Mouse (Mus musculus) brain, adult 2 months (tissue): Measurements from ENCODE around the gene Nrg4.

Experiments used
- DNase-seq: peaks from one replicate; pipeline ENCODE4 v3.0.0; 2011; ENCODE audit warnings: low read depth, low spot score

Nrg4 gene

DNA sequence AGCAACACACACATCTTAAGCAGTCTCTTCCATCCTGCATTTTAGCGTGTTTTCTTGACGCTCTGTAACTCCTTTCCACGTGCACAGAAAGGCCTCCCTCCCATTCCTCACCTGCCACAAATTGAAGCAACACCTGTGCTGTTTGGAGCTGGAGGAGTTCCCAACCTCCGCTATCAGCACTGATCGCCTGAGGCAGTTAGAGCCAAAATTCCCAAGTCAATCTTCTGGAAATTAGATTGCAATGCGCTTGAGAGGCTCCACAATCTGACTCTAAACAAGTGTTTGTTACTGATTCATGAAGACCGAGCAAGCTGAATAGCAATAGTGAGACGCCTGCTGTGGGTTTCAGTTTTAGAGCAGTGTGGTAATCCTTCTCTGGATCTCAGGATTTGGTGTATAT lies 2.6 kb downstream of the Nrg4 start:
- peak; percentile 38 for DNase-seq

DNA sequence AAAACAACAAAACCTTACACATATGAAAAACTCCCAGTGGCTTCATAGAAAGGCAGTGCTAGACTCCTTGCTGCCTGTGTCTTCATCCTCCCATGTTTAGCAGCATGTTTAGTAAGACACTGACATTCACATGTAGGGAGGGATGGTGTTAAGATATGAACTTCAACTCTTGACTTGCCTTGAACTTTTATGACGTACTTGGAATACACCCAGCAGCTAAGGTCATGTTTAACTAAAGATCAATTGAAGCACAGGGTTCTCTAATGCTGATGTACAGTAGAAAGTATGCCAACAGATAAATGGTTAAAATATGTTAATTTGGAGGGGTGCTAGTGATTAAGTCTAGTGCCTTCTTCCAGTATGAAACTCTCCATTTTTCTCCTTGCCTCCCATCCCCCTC lies 4.0 kb downstream of the Nrg4 start:
- DNase-seq, result no peak

DNA sequence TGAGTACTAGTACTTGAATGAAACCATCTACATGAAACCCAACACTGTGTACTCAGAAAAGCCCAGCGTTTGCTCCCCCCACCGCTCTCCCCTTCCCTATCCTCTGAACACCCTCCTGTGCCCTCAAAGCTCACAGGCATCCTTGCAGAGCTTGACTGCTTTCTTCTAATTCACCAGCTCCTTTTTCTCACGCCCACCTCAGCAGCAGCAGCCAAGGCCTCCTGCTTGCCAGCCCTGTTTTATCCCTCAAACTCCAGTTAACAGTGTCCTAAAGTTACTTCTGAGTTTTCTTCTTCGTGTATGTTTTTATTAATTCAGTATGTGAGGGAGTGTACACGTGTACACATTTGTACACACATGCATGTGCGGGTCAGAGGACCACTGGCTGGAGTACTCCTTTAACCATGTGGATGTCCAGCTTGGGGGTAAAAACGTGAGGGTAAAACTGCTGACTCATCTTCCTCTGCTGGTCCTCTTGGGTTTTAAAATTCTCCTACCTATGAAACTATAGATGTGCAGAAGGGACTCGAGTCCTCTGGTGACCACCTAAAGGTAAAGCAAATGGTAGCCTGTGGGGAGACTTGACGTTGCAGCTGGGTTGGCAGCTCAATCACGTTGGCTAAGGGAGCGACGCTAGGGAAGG lies 12.9 kb downstream of the Nrg4 start:
- peak; percentile 50 for DNase-seq

DNA sequence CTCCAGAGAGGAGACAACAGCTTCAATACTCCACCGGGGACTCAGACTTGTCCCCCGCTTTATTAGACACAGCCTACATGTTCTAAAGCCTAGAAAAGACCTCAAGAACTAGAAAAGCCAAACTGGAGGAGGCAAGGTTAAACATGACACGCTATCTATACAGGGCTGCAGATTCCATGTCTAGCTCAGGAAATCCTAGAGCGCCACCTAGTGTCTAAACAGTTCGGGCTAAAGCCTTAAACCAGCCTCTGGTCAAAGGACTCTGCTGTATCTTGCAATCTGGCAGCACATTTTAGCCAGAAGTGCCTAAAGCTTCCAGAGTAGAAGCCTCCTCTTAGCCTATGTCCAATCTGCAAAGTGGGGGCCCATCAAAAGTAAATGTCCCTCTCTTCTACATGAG lies 15.1 kb downstream of the Nrg4 start:
- peak; percentile 94 for DNase-seq

DNA sequence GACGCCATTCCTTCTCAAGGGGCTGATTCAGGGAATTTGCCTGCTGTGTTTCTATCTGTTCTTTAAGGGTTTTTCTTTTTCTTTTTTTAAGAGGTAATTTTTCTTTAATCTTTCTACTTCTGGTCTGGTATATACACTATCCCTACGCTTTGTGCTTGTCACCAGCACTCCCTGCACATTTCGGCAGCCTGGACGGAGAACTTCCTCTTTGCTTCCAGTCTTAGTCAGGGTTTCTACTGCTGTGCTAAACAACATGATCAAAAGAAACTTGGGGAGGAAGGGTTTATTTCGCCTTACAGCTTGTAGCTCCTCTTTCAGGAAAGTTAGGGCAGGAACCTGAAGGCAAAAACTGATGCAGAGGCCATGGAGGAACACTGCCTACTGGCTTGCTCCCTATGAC lies 18.2 kb downstream of the Nrg4 start:
- no peak for DNase-seq

DNA sequence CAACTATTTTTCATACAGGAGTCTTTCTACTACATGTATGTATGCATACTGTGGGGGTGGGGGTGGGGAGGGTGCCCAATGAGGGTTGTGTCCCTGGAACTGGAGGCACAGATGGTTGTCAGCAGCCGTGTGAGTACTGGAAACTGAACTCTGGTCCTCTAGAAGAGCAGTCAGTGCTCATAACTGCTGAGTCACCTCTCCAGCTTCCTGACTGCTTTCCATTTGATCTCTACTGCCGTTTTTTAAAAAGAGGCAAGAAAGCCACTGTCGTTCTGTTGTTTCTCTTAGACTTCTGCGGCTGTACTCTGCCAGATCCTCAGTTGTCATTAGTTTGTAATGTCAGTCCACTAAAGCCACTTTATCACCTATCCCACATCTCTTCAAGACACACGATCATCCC lies 19.1 kb downstream of the Nrg4 start:
- DNase-seq, result no peak

DNA sequence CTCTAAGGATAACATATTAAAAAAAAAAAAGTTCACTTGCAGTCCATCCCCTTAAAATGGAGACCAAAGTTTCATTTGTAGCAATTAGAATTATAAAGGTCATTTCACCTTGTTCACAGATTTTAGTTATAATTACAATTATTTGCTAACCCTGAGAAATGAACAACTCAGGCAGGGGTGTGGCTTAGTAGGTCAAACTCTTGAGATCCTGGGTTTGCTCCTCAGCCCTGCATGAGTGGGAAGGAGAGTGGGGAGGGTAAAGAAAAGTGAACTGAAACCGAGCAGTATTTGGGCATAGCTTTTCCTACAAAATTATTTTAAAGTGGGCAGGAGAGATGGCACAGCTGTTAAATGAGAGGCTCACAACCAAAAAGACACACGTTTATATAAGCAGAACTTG lies 19.6 kb downstream of the Nrg4 start:
- no peak for DNase-seq

DNA sequence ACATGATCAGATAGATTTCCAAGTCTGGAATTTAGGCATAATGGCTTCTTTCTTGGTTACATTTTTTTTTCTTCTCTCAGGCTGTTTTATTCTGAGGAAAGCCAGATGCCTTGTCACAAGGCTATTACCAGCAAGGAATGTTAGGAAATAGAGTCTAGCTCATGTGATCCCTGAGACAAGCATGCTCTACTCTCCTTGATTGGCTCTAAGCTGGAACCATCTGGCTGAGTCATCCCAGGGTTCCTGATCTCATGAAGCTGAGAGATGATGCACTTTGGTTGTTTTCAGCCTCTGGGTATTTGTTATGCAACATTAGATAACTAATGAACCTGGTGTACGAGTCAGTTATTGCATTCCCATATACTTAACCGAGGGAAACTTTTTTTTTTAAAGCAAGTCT lies 30.4 kb downstream of the Nrg4 start:
- peak; percentile 16 for DNase-seq

DNA sequence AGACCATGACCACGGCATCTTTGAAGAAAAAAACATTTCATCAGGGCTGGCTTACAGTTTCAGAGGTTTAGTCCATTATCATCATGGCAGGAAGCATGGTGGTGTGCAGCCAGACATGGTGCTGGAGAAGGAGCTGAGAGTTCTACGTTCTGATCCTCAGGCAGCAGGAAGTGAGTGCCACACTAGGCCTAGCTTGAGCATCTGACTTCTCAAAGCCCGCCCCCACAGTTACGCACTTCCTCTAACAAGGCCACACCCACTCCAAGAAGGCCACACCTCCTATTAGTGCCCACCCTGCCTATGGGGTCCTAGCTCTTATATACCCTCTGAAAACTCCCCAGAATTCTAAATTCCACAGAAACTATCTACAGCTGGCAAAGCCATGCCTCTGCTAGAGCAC lies 34.7 kb downstream of the Nrg4 start:
- DNase-seq, result no peak

DNA sequence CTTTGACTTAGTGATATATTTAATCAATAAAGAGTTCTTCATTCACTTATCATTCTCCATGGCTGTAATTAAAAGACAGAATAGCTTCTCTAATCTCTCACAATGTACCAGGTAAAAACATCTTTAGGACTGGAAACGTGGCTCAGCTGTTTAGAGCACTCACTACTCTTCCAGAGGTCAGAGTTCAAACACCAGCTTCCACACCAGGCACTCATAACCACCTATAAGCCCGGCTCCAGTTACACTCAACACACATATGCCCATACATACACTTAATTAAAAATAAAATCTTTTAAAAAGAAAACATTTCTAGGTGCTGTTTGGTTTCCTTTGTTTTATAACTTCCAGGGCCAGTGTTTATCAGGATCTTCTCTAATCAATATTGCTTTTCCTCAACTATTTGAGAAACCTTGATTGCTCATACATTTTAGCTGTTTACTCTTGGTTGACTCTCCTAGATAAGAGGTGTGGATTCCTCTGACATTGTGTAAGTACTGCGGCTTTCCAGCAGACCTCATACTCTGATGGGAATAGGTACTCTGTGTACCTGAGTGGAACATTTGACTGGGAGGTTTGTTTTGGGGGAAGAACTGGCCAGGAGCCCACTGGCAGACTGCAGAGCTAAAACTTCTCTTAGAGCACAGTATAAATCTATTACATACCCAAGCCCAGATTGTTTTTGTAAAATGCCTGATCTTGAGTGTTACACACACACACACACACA lies 37.0 kb downstream of the Nrg4 start:
- no peak for DNase-seq

DNA sequence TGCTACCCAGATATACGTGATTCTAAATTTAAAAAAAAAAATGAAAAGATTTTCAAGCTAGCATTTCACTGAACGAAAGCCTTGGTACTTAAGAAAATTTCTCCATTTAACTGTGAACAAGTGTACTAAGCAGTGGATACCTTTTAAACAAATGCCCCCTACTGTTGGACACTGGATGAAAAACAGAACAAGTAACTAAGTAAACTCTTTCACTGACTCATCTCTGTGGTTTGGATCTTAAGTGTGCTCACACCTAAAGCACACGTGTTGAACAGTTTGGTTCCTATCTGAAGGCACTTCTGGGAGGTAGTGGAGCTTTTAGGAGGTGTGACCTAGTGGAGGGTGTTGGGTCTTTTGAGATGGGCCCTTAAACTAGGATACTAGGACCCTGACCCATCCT lies 41.4 kb downstream of the Nrg4 start:
- no peak for DNase-seq

DNA sequence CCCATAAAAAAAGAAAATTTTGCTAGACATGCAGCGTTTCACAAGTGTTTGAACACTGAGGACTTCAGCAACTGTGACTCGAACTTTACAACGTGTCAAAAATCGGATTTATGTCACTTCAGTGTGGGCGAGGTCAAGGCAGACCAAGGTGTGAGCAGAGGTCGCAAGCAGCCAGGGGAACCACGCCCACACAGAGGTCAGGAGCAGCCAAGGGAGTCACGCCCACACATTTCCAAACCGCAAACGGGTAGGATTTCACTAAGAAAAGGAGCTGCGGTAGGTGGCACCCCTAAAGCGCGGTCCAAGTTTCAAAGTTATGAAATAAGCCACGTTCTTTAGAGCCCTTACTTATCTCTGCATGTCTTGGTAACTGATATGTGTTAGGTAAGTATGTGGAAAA lies 43.1 kb downstream of the Nrg4 start:
- no peak for DNase-seq

DNA sequence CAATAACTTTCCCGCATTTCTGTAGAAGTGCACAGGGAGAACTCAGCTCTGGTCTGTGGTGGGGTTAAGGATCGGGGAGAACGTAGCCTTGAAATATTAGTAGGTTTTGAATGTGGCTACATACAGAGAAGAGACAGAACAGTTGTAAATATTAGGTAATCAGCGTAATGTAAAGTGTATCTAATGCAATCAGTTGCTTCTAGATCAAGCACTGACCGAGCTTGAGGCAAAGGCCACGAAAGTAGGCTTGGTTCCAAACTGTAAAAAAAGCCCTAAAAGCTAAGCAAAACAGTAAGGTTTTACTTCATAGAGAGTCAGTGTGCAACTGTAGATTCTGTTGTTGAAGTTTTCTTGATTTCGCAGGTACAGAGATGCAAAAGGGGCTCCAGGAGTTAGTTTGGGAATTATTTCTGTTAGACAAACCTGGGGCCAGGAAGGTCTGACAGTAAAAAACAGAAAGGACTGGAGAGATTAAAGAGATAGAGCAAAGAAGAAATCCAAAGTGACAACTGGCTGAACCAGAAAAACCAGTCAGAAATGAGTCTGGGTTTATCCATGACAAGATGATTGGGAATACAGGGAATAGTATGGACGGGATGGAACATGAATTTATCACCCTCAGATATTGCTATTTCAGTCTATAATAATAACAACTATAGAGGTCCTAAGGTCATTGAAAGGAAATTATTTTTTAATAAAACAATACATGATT lies 47.4 kb downstream of the Nrg4 start:
- DNase-seq, result no peak

DNA sequence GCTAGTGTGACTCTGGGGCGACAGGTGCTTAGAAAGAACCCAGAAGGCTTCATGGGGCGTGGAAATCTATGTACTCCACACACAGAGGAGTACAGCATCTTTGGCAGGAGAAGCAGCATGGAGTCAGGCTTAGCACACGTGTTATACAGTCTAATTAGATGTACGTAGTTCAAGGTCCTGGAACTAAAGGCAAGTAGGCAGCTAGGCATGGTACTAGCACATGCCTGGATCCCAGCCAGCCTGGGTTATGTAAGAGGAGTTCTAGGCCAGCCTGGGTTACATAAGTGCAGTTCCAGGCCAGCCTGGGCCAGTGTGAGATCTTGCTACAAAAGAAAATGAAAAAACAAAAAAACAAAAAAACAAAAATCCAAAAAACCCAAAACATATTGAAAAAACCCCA lies 49.1 kb downstream of the Nrg4 start:
- DNase-seq, result peak; percentile 87

DNA sequence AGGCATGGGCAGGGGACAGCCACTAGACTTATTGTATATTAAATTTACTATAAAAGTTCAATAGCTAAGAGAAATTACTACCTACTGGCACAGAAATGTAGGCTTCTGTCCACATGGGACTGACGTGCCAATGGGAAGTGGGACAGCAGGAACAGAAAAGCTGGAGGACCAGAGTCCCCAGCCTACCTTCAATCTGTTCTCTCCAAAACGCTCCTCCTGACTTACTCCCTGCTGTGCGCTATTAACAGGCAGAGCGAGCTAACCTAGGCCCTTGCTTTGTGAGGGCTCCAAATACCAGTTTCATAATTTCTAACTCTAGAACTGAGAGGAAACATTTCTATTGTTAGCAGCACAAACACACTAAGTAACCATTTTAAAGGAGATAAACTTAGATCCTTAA lies 52.7 kb downstream of the Nrg4 start:
- peak; percentile 96 for DNase-seq

DNA sequence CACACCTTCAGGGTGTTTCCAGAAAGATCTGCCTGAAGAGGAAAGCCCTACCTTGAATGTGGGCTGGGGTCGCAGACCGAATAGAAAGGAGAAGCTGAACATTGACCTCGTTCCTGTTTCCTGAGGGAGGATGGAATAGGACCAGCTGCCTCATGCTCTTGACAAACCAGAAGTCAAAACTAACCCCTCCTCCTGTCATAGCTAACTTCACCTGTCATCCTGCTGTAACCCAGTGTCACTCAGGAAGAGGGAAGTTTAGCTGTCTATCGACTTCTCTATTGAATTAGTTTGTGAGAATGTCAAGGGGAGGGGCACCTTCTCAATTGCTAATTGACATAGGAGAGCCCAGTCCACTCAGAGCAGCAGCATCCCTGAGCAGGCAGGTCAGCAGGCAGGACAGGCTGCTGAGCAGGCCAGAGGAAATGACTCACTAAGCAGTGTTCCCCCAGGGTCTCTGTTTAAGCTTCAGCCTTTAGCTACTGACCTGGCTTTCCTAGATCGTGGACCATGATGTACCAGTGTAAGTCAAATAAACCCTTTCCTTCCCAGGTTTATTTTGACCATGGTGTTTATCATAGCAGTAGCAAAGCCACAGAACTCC lies 54.6 kb downstream of the Nrg4 start:
- DNase-seq, result no peak

DNA sequence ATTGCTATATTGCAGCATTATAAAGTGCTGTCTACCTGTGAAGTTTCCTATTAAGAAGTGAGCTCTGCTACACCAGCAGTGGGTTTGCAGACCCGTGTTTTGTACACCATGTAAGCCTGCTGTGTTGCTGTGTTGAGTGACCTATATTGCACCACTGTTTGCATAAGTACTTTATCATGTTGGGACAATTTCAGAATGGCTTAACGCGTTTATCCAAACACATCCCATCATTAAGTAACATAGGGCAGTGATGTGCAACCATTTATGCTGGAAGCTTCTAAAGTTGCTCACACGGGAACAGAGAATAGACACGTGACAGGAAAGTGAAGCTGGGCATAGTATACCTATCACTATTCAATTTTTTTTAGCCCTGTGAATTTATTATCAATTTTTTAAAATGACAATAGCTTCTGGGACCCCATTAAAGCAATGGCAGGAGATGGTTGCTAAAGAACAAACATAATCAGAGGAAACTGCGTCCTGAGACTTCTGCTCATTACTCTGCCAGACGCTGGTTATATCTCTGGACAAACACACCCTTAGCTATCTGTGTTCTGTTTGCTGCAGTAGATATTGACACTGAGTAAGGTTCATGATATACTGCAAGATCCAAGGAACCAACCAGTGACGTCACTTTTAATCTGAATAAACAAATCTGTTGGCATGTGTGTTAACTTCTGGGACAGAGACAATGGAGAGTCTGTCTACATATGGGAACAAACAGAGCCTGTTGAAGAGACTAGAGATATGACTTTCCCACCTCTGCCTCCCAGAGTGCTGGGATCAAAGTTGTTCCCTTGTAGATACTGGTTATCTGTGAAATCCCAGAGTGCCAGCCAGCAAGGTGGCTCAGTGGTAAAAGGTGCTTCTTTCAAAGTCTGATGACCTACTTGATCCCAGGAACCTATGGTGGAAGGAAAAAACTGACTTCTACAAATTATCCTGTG lies 62.0 kb downstream of the Nrg4 start:
- DNase-seq, result no peak

DNA sequence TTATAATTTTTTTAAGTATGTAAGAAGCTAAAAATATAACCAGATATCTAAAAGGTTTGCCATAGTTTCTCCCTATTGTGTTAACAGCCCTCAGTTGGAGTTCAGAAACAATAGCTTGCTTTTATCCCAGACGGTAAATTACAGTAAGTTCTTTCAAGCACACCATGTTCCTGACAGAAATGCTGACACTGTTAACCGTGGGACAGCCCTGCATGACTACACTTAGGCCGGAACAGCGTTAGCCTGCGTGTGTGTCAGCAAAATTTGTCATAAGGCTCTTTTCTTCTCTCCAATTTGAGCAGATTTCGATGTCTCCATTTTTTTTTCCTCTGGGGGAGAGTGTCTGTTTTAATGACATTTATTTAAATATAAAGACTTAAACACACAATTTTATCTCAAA lies 66.9 kb downstream of the Nrg4 start:
- DNase-seq, result peak; percentile 9

DNA sequence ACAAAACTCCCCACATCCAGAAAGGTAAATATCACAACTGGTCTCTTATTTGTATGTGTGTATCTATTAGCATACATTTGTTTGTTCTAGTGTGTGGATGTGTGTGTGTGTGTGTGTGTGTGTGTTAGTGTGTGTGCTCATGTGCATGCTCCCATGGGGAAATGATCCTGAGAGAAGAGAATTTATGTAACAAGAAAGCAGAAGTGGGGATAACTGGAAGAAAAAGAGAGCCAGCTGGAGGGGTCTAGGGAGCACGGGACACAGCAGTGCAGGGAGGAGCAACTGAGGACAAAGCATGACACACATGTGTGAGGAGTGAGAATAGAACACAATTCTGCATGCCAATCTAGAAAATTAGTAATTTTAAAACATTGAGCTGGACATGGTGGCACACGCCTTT lies 69.5 kb downstream of the Nrg4 start:
- no peak for DNase-seq

DNA sequence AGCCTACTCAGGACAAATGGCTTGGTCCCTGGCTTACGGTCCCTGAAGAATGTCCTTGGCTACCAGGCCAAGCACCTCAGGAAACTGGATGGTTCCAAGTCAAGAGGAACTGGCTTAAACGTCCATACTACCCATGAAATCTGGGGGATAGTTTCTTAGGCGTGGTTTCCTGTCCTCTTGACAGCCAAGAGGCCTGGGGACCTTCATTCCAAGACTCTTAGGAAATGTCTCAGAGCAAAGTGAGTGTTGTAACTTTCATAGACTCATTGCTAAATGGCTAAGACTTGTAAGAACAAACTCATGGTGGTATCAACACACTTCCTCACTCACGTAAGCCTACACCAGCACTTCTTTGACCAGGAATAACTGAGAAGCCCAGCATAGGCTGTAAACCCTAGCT lies 71.0 kb downstream of the Nrg4 start:
- DNase-seq, result no peak

DNA sequence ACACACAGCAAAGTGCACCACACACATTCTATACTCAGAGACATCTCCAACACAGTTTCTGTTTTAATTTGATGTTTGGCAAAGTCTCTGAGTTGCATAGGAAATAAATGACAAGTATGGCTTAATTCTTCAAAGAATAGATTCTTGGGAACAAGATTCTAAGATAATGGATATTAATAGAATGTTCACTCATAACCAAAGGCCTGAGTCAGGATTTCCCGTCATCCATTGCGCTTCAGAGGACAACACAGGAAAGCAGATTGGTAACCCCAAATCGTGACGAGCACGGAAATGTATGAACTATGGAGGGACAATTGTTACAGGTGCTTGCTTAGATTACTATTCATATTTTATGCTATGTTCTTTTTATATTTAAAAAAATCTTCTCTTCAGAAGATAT lies 71.6 kb downstream of the Nrg4 start:
- no peak for DNase-seq

DNA sequence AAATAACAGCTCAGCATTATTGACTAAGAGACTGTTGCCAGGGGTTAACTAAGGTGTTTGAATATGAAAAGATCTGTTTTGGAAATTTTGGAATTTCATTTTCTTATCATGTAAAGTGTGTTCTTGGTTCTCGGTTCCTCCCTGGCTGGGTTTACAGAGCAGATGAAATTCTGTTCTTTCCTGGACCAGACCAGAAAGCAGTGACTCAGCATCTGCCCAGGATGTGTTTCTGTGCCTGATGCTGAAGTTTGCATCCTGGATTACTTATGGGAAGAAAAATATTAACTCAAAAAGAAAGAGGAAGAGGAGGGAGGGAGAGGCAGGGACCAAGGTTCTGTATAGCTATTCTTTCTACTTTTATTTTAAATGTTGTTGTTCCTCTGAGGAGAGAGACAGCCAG lies 72.8 kb downstream of the Nrg4 start:
- DNase-seq, result peak; percentile 19
